ENCODE assay signal across 23 mouse cellular contexts in genomic region chr14:34343078-34343477, GRCm38 (mm10). TPM values are rescaled to one million over a fixed set of nuclear protein-coding genes. Genes with fewer than 3 reads are reported as not detected.
"Had no signal": no experiment of that assay in that cellular context is flagged by ENCODE, and none has a peak within 500 bp of the region (broad histone marks: within the 10 kb centered on the region; RNA-seq: fewer than 3 reads in every experiment).

No protein-coding gene starts in this region.

- ATAC-seq: liver, postnatal 0 days had no signal

- H3K4me2 ChIP-seq: limb, embryonic 15.5 days; liver, embryonic 13.5 days; lung, embryonic 15.5 days; neural tube, embryonic 12.5 days had no signal

- H3K4me1 ChIP-seq: limb, embryonic 15.5 days; liver, embryonic 13.5 days; lung, embryonic 15.5 days; midbrain, embryonic 10.5 days; neural tube, embryonic 12.5 days had no signal

- H3K9me3 ChIP-seq: limb, embryonic 15.5 days; liver, embryonic 13.5 days; lung, embryonic 15.5 days; midbrain, embryonic 10.5 days; neural tube, embryonic 12.5 days had no signal

- DNase-seq: kidney, adult 11 months; kidney, adult 9 months; kidney, postnatal 36 days; liver, embryonic 13.5 days; liver, postnatal 0 days; lung, postnatal 14 days; midbrain, embryonic 14.5 days; right cerebral cortex, postnatal 4 days; spleen, adult 18-20 months; thymus, postnatal 36 days had no signal

- H3K4me3 ChIP-seq: left cerebral cortex, adult 2 months; limb, embryonic 15.5 days; liver, embryonic 13.5 days; lung, embryonic 15.5 days; midbrain, embryonic 10.5 days; neural tube, embryonic 12.5 days had no signal

- H3K27ac ChIP-seq: kidney, postnatal 0 days; left cerebral cortex, adult 2 months; limb, embryonic 15.5 days; liver, embryonic 13.5 days; lung, embryonic 15.5 days; midbrain, embryonic 10.5 days; neural tube, embryonic 12.5 days had no signal

- H3K27me3 ChIP-seq: limb, embryonic 15.5 days; liver, embryonic 13.5 days; lung, embryonic 15.5 days; neural tube, embryonic 12.5 days had no signal

- H3K9ac ChIP-seq: limb, embryonic 15.5 days; liver, embryonic 13.5 days; liver, postnatal 0 days; lung, embryonic 15.5 days; neural tube, embryonic 12.5 days had no signal

RNA-seq across cellular contexts. Expression of gene Fam25c, which starts 12.2 kb away (rescaled TPM):
- total RNA-seq: layer of hippocampus, adult 18-20 months; layer of hippocampus, postnatal 10 days; left cerebral cortex, adult 2 months; left cerebral cortex, postnatal 25 days; neutrophil, adult 5-6 weeks had no signal
- polyA plus RNA-seq: limb, embryonic 11.5 days; liver, embryonic 13.5 days; lung, embryonic 15.5 days; midbrain, embryonic 10.5 days; midbrain, embryonic 14.5 days; neural tube, embryonic 12.5 days; stomach, embryonic 14.5 days; testis, adult 2 months had no signal

RNA-seq across cellular contexts. Expression of gene Sncg, which starts 31.5 kb away (rescaled TPM):
- total RNA-seq: neutrophil, adult 5-6 weeks had no signal

RNA-seq across cellular contexts. Expression of gene Mmrn2, which starts 32.2 kb away (rescaled TPM):
- total RNA-seq: neutrophil, adult 5-6 weeks had no signal
